18 mouse cellular contexts compared by ENCODE assay signal in genomic region chr11:114484668-114484953, GRCm38 (mm10).
A peak's percentile ranks its signal among the peaks of the same experiment; 100 is the strongest.
DNase-seq lines count a peak whose midpoint lies in the region; ATAC-seq and TF ChIP-seq lines count a peak whose summit lies in the region.
"Had no signal": no experiment of that assay in that cellular context is flagged by ENCODE, and none has a peak within 500 bp of the region (broad histone marks: within the 10 kb centered on the region; RNA-seq: fewer than 3 reads in every experiment).

No protein-coding gene starts in this region.

- H3K27me3 ChIP-seq in hindbrain, embryonic 10.5 days (ENCODE audit: insufficient read depth, poor library complexity, severe bottlenecking) = peaks cover 32% of the 10 kb centered on the region
- peaks cover 14% of the 10 kb centered on the region; the same call in 1 of the 2 replicates for H3K27me3 ChIP-seq in hindbrain, embryonic 13.5 days
- H3K27me3 ChIP-seq in midbrain, postnatal 0 days (ENCODE audit: insufficient read depth, low read length) = no peaks in the 10 kb centered on the region
- H3K27me3 ChIP-seq in midbrain, embryonic 13.5 days = peaks cover 26% of the 10 kb centered on the region
- H3K27me3 ChIP-seq in hindbrain, postnatal 0 days (ENCODE audit: insufficient read depth, low read length) = no peaks in the 10 kb centered on the region

- H3K4me3 ChIP-seq in hindbrain, embryonic 10.5 days = no peak overlapping the region
- H3K4me3 ChIP-seq in hindbrain, embryonic 13.5 days = no peak overlapping the region
- no peak overlapping the region for H3K4me3 ChIP-seq in midbrain, postnatal 0 days (ENCODE audit: low read depth, low read length)
- H3K4me3 ChIP-seq in midbrain, embryonic 13.5 days (replicated peaks) = no peak overlapping the region
- no peak overlapping the region for H3K4me3 ChIP-seq in hindbrain, postnatal 0 days (ENCODE audit: low read length)
- H3K4me3 ChIP-seq: embryonic facial prominence, embryonic 12.5 days; forebrain, embryonic 12.5 days had no signal

- peaks cover 42% of the 10 kb centered on the region for H3K4me1 ChIP-seq in hindbrain, embryonic 10.5 days (replicated peaks)
- peaks cover 40% of the 10 kb centered on the region for H3K4me1 ChIP-seq in hindbrain, embryonic 13.5 days (replicated peaks)
- no peaks in the 10 kb centered on the region for H3K4me1 ChIP-seq in midbrain, postnatal 0 days (ENCODE audit: insufficient read depth, low read length)
- peaks cover 24% of the 10 kb centered on the region for H3K4me1 ChIP-seq in midbrain, embryonic 13.5 days (replicated peaks)
- 0 out of 2 replicates have a peak, but pooled peaks cover 4% of the 10 kb centered on the region for H3K4me1 ChIP-seq in hindbrain, postnatal 0 days (ENCODE audit: insufficient read depth, low read length)

- H3K36me3 ChIP-seq in hindbrain, embryonic 10.5 days = no peaks in the 10 kb centered on the region
- H3K36me3 ChIP-seq in hindbrain, embryonic 13.5 days = no peaks in the 10 kb centered on the region
- H3K36me3 ChIP-seq in midbrain, postnatal 0 days (ENCODE audit: insufficient read depth, low read length) = no peaks in the 10 kb centered on the region
- H3K36me3 ChIP-seq in midbrain, embryonic 13.5 days = no peaks in the 10 kb centered on the region
- H3K36me3 ChIP-seq in hindbrain, postnatal 0 days (ENCODE audit: insufficient read depth, low read length) = no peaks in the 10 kb centered on the region
- H3K36me3 ChIP-seq: embryonic facial prominence, embryonic 12.5 days; forebrain, embryonic 12.5 days; heart, embryonic 10.5 days had no signal

- H3K9me3 ChIP-seq in hindbrain, embryonic 10.5 days = no peaks in the 10 kb centered on the region
- no peaks in the 10 kb centered on the region for H3K9me3 ChIP-seq in hindbrain, embryonic 13.5 days
- H3K9me3 ChIP-seq in midbrain, postnatal 0 days (ENCODE audit: low read length) = no peaks in the 10 kb centered on the region
- H3K9me3 ChIP-seq in midbrain, embryonic 13.5 days = no peaks in the 10 kb centered on the region
- no peaks in the 10 kb centered on the region for H3K9me3 ChIP-seq in hindbrain, postnatal 0 days (ENCODE audit: low read length)
- H3K9me3 ChIP-seq: embryonic facial prominence, embryonic 12.5 days; forebrain, embryonic 12.5 days; heart, embryonic 10.5 days had no signal

- no peak overlapping the region for H3K4me2 ChIP-seq in hindbrain, embryonic 13.5 days
- H3K4me2 ChIP-seq in midbrain, postnatal 0 days (ENCODE audit: low read depth, low read length, poor library complexity, severe bottlenecking) = no peak overlapping the region
- no peak overlapping the region for H3K4me2 ChIP-seq in midbrain, embryonic 13.5 days (replicated peaks)
- no peak overlapping the region for H3K4me2 ChIP-seq in hindbrain, postnatal 0 days (ENCODE audit: low read depth, low read length)
- H3K4me2 ChIP-seq: embryonic facial prominence, embryonic 12.5 days; forebrain, embryonic 12.5 days had no signal

- DNase-seq in hindbrain, embryonic 10.5 days (ENCODE audit: low spot score) = no peak
- peak; percentile 36 for DNase-seq in midbrain, postnatal 0 days (ENCODE audit: low spot score)
- DNase-seq in hindbrain, postnatal 0 days (ENCODE audit: low spot score) = peak; percentile 40
- no peak for DNase-seq in right cerebral cortex, postnatal 25 days
- no peak for DNase-seq in c-Kit-positive CD71-positive TER-119-positive erythroid progenitor cells, embryonic 14.5 days (ENCODE audit: low spot score)
- DNase-seq: adrenal gland, postnatal 10 days; cerebellum, adult 8-10 months; forebrain, postnatal 0 days; gastrocnemius, postnatal 25 days; heart, postnatal 10 days; heart, postnatal 4 days; kidney, adult 2 months had no signal

- ATAC-seq in hindbrain, embryonic 13.5 days (ENCODE audit: low FRiP score) = no peak
- no peak for ATAC-seq in midbrain, postnatal 0 days (ENCODE audit: low FRiP score)
- ATAC-seq in midbrain, embryonic 13.5 days = no peak
- ATAC-seq in hindbrain, postnatal 0 days = no peak; the same call in 1 of the 2 replicates
- ATAC-seq: forebrain, postnatal 0 days; intestine, embryonic 16.5 days had no signal

- TF ChIP-seq CTCF in midbrain, postnatal 0 days (IDR thresholded peaks at IDR 0.05) = no peak
- no peak for TF ChIP-seq CTCF in hindbrain, postnatal 0 days (IDR thresholded peaks at IDR 0.05; ENCODE audit: low read depth)

- 66% methylated on average over 4 of the region's 4 CpGs for WGBS in hindbrain, embryonic 10.5 days
- 56% methylated on average over 4 of the region's 4 CpGs for WGBS in hindbrain, embryonic 13.5 days
- WGBS in midbrain, postnatal 0 days = 52% methylated on average over 4 of the region's 4 CpGs
- WGBS in midbrain, embryonic 13.5 days = 65% methylated on average over 4 of the region's 4 CpGs
- WGBS in hindbrain, postnatal 0 days = 40% methylated on average over 4 of the region's 4 CpGs

- H3K27ac ChIP-seq in hindbrain, embryonic 10.5 days = peak overlapping the region; percentile 70
- no peak overlapping the region for H3K27ac ChIP-seq in hindbrain, embryonic 13.5 days
- H3K27ac ChIP-seq in midbrain, postnatal 0 days (ENCODE audit: low read depth, low read length) = no peak overlapping the region
- H3K27ac ChIP-seq in midbrain, embryonic 13.5 days = no peak overlapping the region
- H3K27ac ChIP-seq in hindbrain, postnatal 0 days = no peak overlapping the region
- H3K27ac ChIP-seq: embryonic facial prominence, embryonic 12.5 days had no signal

- no peak overlapping the region for H3K9ac ChIP-seq in hindbrain, embryonic 13.5 days
- H3K9ac ChIP-seq in midbrain, postnatal 0 days (replicated peaks; ENCODE audit: low read length, poor library complexity, severe bottlenecking) = no peak overlapping the region
- H3K9ac ChIP-seq in midbrain, embryonic 13.5 days (replicated peaks) = no peak overlapping the region
- H3K9ac ChIP-seq in hindbrain, postnatal 0 days (replicated peaks; ENCODE audit: low read length) = no peak overlapping the region
- H3K9ac ChIP-seq: embryonic facial prominence, embryonic 12.5 days; forebrain, embryonic 12.5 days; forebrain, postnatal 0 days had no signal

Comparison
In these comparisons a context has a peak if more than half of its experiments do, and no peak if none do; other contexts are left out.
1. DNase-seq: peak in midbrain, postnatal 0 days (single experiment) and hindbrain, postnatal 0 days (single experiment); none in hindbrain, embryonic 10.5 days (single experiment), right cerebral cortex, postnatal 25 days (single experiment) and c-Kit-positive CD71-positive TER-119-positive erythroid progenitor cells, embryonic 14.5 days (single experiment).